In the genomic region with DNA sequence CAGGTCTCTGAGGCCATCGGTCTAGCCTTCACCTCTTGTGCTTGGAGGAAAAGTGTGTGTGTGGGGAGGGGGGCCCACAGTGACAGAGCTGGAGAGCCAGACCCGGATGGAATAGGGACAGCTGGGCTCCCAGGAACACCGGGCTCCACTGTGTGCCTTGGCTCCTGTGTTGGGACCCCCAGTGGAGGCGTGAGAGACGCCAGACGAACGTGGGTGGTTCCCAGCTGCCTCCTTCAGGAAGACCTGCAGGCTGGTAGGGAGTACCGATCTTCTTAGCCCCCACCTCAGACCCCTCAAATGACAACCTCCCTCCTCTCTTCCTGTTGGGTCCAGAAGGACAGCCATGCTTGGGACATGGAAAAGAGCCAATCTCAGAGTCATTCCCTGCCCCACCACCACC, we compare ENCODE assay signal across 22 mouse cellular contexts. TPM values are rescaled to one million over a fixed set of nuclear protein-coding genes. Genes with fewer than 3 reads are reported as not detected.
A peak's percentile ranks its signal among the peaks of the same experiment; 100 is the strongest.
DNase-seq lines count a peak whose midpoint lies in the region; ATAC-seq lines count a peak whose summit lies in the region.
"Had no signal": no experiment of that assay in that cellular context is flagged by ENCODE, and none has a peak within 500 bp of the region (broad histone marks: within the 10 kb centered on the region; RNA-seq: fewer than 3 reads in every experiment).

No protein-coding gene starts in this region.

- peak overlapping the region; percentile 16; the same call in 1 of the 2 replicates for H3K27ac ChIP-seq in forebrain, embryonic 15.5 days (replicated peaks)
- H3K27ac ChIP-seq in forebrain, embryonic 11.5 days (ENCODE audit: low read depth, low read length), result no peak overlapping the region
- H3K27ac ChIP-seq in forebrain, embryonic 16.5 days (ENCODE audit: low read length), result no peak overlapping the region
- H3K27ac ChIP-seq: embryonic facial prominence, embryonic 15.5 days; heart, embryonic 10.5 days; hindbrain, embryonic 13.5 days; intestine, embryonic 15.5 days had no signal

- peaks cover 19% of the 10 kb centered on the region; the same call in 1 of the 2 replicates for H3K27me3 ChIP-seq in forebrain, embryonic 15.5 days
- H3K27me3 ChIP-seq in forebrain, embryonic 11.5 days (ENCODE audit: control insufficient read depth, insufficient read depth, low read length), result peaks cover 31% of the 10 kb centered on the region
- no peaks in the 10 kb centered on the region for H3K27me3 ChIP-seq in forebrain, embryonic 16.5 days (replicated peaks; ENCODE audit: control insufficient read depth, insufficient read depth, low read length)

- no peaks in the 10 kb centered on the region for H3K36me3 ChIP-seq in forebrain, embryonic 15.5 days
- no peaks in the 10 kb centered on the region for H3K36me3 ChIP-seq in forebrain, embryonic 11.5 days (ENCODE audit: control insufficient read depth, insufficient read depth, low read length)
- H3K36me3 ChIP-seq in forebrain, embryonic 16.5 days (ENCODE audit: control insufficient read depth, insufficient read depth), result no peaks in the 10 kb centered on the region
- H3K36me3 ChIP-seq: embryonic facial prominence, embryonic 15.5 days; heart, embryonic 10.5 days; hindbrain, embryonic 13.5 days; intestine, embryonic 15.5 days had no signal

- H3K9me3 ChIP-seq in forebrain, embryonic 15.5 days, result no peaks in the 10 kb centered on the region
- H3K9me3 ChIP-seq in forebrain, embryonic 11.5 days (ENCODE audit: control insufficient read depth, low read length), result no peaks in the 10 kb centered on the region
- H3K9me3 ChIP-seq in forebrain, embryonic 16.5 days (ENCODE audit: control insufficient read depth, low read length), result no peaks in the 10 kb centered on the region
- H3K9me3 ChIP-seq: embryonic facial prominence, embryonic 15.5 days; heart, embryonic 10.5 days; hindbrain, embryonic 13.5 days; intestine, embryonic 15.5 days had no signal

- 34% methylated on average over 8 of the region's 8 CpGs for WGBS in forebrain, embryonic 15.5 days
- WGBS in forebrain, embryonic 11.5 days, result 50% methylated on average over 8 of the region's 8 CpGs
- 26% methylated on average over 8 of the region's 8 CpGs for WGBS in forebrain, embryonic 16.5 days

- no peak overlapping the region for H3K9ac ChIP-seq in forebrain, embryonic 15.5 days (replicated peaks)
- no peak overlapping the region for H3K9ac ChIP-seq in forebrain, embryonic 11.5 days (ENCODE audit: low read length)
- H3K9ac ChIP-seq in forebrain, embryonic 16.5 days (replicated peaks; ENCODE audit: low read depth, low read length), result no peak overlapping the region
- H3K9ac ChIP-seq: embryonic facial prominence, embryonic 15.5 days; hindbrain, embryonic 13.5 days; intestine, embryonic 15.5 days had no signal

- peaks cover 54% of the 10 kb centered on the region for H3K4me1 ChIP-seq in forebrain, embryonic 15.5 days
- peaks cover 12% of the 10 kb centered on the region for H3K4me1 ChIP-seq in forebrain, embryonic 11.5 days (replicated peaks; ENCODE audit: control insufficient read depth, insufficient read depth, low read length)
- peaks cover 36% of the 10 kb centered on the region for H3K4me1 ChIP-seq in forebrain, embryonic 16.5 days (replicated peaks; ENCODE audit: control insufficient read depth, insufficient read depth, low read length)

- ATAC-seq in forebrain, embryonic 15.5 days (replicated peaks), result 0 out of 2 replicates have a peak, but pooled peaks have one; percentile 21
- no peak for ATAC-seq in forebrain, embryonic 11.5 days (replicated peaks; ENCODE audit: low FRiP score)
- peak; percentile 27 for ATAC-seq in forebrain, embryonic 16.5 days
- ATAC-seq: intestine, embryonic 15.5 days had no signal

- H3K4me3 ChIP-seq in forebrain, embryonic 15.5 days, result no peak overlapping the region
- H3K4me3 ChIP-seq in forebrain, embryonic 11.5 days (ENCODE audit: low read depth, low read length), result no peak overlapping the region
- no peak overlapping the region for H3K4me3 ChIP-seq in forebrain, embryonic 16.5 days (replicated peaks; ENCODE audit: low read length)
- H3K4me3 ChIP-seq: embryonic facial prominence, embryonic 15.5 days; erythroblast, embryonic 14.5 days; heart, embryonic 10.5 days; hindbrain, embryonic 13.5 days; intestine, embryonic 15.5 days had no signal

- intact Hi-C loops in left cerebral cortex, postnatal 4 days (cut with DNase I), result no loop called here
- intact Hi-C loops in left cerebral cortex, postnatal 36 days (cut with DNase I), result no loop called here

- DNase-seq in forebrain, embryonic 11.5 days (ENCODE audit: low spot score), result no peak
- DNase-seq in left cerebral cortex, postnatal 4 days, result peak; percentile 68
- DNase-seq in left cerebral cortex, postnatal 36 days (ENCODE audit: low spot score in 2 of 2), result no peak
- peak; percentile 60 to 61 for DNase-seq in layer of hippocampus, postnatal 10 days (ENCODE audit: low spot score in 2 of 2)
- no peak for DNase-seq in adrenal gland, adult (ENCODE audit: inconsistent age in 2 of 2, low spot score in 1 of 2)
- DNase-seq: adrenal gland, postnatal 10 days; cerebellum, adult 2 months; embryo, embryonic 11 days; heart, adult 18-20 months; heart, postnatal 10 days; heart, postnatal 4 days; kidney, adult 18-20 months had no signal

- H3K4me2 ChIP-seq in forebrain, embryonic 15.5 days (replicated peaks), result no peak overlapping the region
- no peak overlapping the region for H3K4me2 ChIP-seq in forebrain, embryonic 11.5 days (ENCODE audit: low read depth, low read length, severe bottlenecking)
- no peak overlapping the region for H3K4me2 ChIP-seq in forebrain, embryonic 16.5 days (ENCODE audit: low read length)
- H3K4me2 ChIP-seq: embryonic facial prominence, embryonic 15.5 days; hindbrain, embryonic 13.5 days; intestine, embryonic 15.5 days had no signal

RNA-seq across cellular contexts. Expression of a gene that starts 0.9 kb away (rescaled TPM):
- polyA plus RNA-seq in forebrain, embryonic 15.5 days (2015; fragmentation: Nextera tagmentation; extraction: Ambion mirVana), result 48.0 and 53.1 TPM in 2 replicates
- 0.87 and 1.2 TPM in 2 replicates for polyA plus RNA-seq in forebrain, embryonic 11.5 days (2014; fragmentation: Nextera tagmentation; extraction: Ambion mirVana)
- 100 to 1,000 TPM; 189 to 218 TPM for total RNA-seq in left cerebral cortex, postnatal 4 days (2021)
- total RNA-seq in left cerebral cortex, postnatal 36 days (2021), result 100 to 1,000 TPM; 656 to 793 TPM
- polyA plus RNA-seq in forebrain, embryonic 16.5 days (2015; fragmentation: Nextera tagmentation; extraction: Ambion mirVana), result 57.9 and 63.4 TPM in 2 replicates
- total RNA-seq in layer of hippocampus, postnatal 10 days (2021), result 100 to 1,000 TPM; 910 to 956 TPM
- total RNA-seq: gastrocnemius, adult 8-10 months had no signal
- polyA plus RNA-seq: erythroblast, embryonic 14.5 days had no signal

RNA-seq across cellular contexts. Expression of a gene that starts 14.1 kb away (rescaled TPM):
- 2.6 and 2.8 TPM in 2 replicates for polyA plus RNA-seq in forebrain, embryonic 15.5 days (2015; fragmentation: Nextera tagmentation; extraction: Ambion mirVana)
- polyA plus RNA-seq in forebrain, embryonic 11.5 days (2014; fragmentation: Nextera tagmentation; extraction: Ambion mirVana), result 0.63 and 1.4 TPM in 2 replicates
- 10 to 100 TPM; 16.4 to 18.0 TPM for total RNA-seq in left cerebral cortex, postnatal 4 days (2021)
- total RNA-seq in left cerebral cortex, postnatal 36 days (2021), result 10 to 100 TPM; 56.9 to 73.3 TPM
- 2.5 and 2.8 TPM in 2 replicates for polyA plus RNA-seq in forebrain, embryonic 16.5 days (2015; fragmentation: Nextera tagmentation; extraction: Ambion mirVana)
- total RNA-seq in layer of hippocampus, postnatal 10 days (2021), result 10 to 100 TPM; 41.4 to 42.9 TPM
- total RNA-seq: common myeloid progenitor, adult 5-6 weeks had no signal

RNA-seq across cellular contexts. Expression of a gene that starts 17.4 kb away (rescaled TPM):
- polyA plus RNA-seq in forebrain, embryonic 15.5 days (2015; fragmentation: Nextera tagmentation; extraction: Ambion mirVana), result not detected in 2 replicates
- polyA plus RNA-seq in forebrain, embryonic 11.5 days (2014; fragmentation: Nextera tagmentation; extraction: Ambion mirVana), result 1.5 and 2.0 TPM in 2 replicates
- total RNA-seq in left cerebral cortex, postnatal 4 days (2021), result not detected
- not detected for total RNA-seq in left cerebral cortex, postnatal 36 days (2021)
- not detected in 2 replicates for polyA plus RNA-seq in forebrain, embryonic 16.5 days (2015; fragmentation: Nextera tagmentation; extraction: Ambion mirVana)
- not detected for total RNA-seq in layer of hippocampus, postnatal 10 days (2021)
- total RNA-seq: adrenal gland, postnatal 10 days; common myeloid progenitor, adult 5-6 weeks; gastrocnemius, adult 8-10 months; heart, adult 18-20 months; heart, postnatal 10 days; heart, postnatal 4 days had no signal
- polyA plus RNA-seq: erythroblast, embryonic 14.5 days; heart, embryonic 14.5 days; hindbrain, embryonic 13.5 days had no signal

Comparison
In these comparisons a context has a peak if more than half of its experiments do, and no peak if none do; other contexts are left out.
1. DNase-seq: peak in left cerebral cortex, postnatal 4 days (single experiment) and layer of hippocampus, postnatal 10 days (2 of 2); none in forebrain, embryonic 11.5 days (single experiment), left cerebral cortex, postnatal 36 days (0 of 2) and adrenal gland, adult (0 of 2).